Mouse (Mus musculus) B cell, adult (primary cell): ENCODE results near the gene D10Wsu102e. TPM values are rescaled to one million over a fixed set of nuclear protein-coding genes. Genes with fewer than 3 reads are reported as not detected.

Source experiments
- total RNA-seq: library from RNA; stranded (reverse); gene quantifications from 4 replicates; pipeline ENCODE4 v1.2.4, GENCODE M21; 2023; ENCODE audit not compliant: inconsistent age

D10Wsu102e gene
- total RNA-seq: 2.6 to 2.8 TPM (median 2.7 TPM) in 4 replicates

GRCm38 (mm10) chr10:83359956-83360355, at the start of gene D10Wsu102e:
TSS of gene D10Wsu102e (plus strand) at chr10:83360221.

DNA sequence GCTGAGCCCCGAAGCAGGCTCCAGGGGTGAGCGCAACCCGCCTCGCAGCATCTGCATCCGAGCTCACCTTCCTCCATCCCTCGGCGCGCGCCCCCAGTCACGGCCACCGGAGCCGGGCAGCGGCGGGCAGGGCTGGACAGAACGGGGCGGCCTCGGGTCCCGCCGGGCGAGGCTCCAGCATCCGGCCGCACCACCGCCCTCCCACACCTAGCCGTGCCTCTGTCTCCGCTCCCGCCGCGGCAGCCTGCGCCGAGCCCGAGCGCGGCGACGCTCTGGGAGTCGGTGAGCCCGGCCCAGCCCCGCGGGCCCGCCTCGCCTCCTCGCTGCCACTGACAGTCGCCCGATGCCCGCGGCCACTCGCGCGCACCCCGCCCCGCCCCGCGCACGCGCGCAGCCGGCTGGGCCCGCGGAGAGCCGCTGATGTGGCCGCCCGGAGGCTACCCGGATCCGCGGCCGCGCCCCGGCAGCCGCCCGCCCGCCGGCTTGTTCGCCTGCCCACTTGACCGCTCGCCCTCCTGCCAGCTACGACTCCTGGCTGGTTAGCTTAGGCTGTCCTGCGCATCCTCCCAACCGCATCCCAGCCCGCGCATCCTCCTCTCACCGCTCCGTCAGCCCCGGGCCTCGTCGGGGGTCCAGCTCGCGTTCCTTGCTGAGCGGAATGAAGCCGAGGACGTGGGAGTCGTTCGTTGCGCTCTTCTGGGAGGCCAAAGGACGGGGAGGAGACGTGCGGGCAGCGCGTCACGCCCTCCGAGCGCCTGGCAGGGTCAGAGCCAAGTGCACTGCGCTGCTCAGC, 22.7 kb upstream of the D10Wsu102e start, which contains the start of gene Slc41a2:
TSS of gene Slc41a2 (minus strand) at position 724 of the 793 bp plus-strand sequence.

DNA sequence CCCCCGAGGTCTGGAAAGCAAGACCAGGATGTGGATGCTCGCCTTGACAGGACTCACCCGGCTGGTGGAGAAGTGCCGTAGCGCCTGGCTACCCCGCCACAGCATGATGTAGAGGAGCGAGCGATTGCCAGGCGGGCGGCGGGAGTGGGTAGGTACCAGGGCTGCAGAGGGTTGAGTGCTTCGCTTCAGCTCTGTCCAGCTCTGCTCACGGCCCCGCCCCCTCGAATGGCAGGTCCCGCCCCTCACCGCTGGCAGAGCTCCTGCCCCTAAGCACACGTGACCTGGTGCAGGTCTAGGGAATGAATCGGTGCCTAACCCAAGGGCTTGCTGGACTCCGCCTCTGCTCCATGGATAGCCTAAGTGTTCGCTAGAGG, 173.9 kb downstream of the D10Wsu102e start, which contains the start of gene Aldh1l2:
TSS of gene Aldh1l2 (minus strand) at position 231 of the 374 bp plus-strand sequence.

Other genes with a start within 250 kb of the D10Wsu102e start
- gene Slc41a2, start 22.3 kb upstream of the D10Wsu102e start, total RNA-seq: 48.9 to 61.7 TPM (median 59.9 TPM) in 4 replicates
- not detected in 4 replicates for gene Aldh1l2, start 173.9 kb downstream of the D10Wsu102e start, total RNA-seq
- gene Washc4, start 183.5 kb downstream of the D10Wsu102e start, total RNA-seq: 46.9 to 51.5 TPM (median 49.6 TPM) in 4 replicates